ENCODE assay signal across 24 mouse cellular contexts in the genomic region with DNA sequence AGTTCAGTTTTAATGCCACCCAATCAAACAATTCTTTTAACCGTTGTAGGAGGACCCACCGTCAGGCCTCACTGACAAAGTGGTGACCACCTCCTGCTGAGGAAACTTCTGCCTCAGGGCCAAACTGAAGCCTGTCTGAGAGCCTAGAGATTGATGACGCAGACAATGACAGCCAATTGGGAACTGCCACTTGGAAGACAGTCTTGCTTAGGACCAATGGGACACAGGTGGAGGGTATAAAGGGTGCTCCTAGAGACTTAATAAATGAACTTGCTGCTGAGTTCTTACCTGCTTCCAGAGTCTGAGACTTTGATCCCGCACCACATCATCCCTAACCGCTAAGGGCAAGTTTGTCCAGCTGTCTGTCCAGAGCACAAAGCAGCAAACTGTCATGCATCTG.
"Had no signal": no experiment of that assay in that cellular context is flagged by ENCODE, and none has a peak within 500 bp of the region (broad histone marks: within the 10 kb centered on the region; RNA-seq: fewer than 3 reads in every experiment).

No protein-coding gene starts in this region.

- H3K27me3 ChIP-seq: hindbrain, embryonic 13.5 days; hindbrain, embryonic 15.5 days; limb, embryonic 13.5 days; limb, embryonic 15.5 days; liver, embryonic 12.5 days had no signal

- H3K9me3 ChIP-seq: hindbrain, embryonic 10.5 days; hindbrain, embryonic 13.5 days; hindbrain, embryonic 15.5 days; kidney, embryonic 15.5 days; limb, embryonic 13.5 days; limb, embryonic 15.5 days; liver, embryonic 12.5 days had no signal

- H3K4me3 ChIP-seq: heart, adult 2 months; hindbrain, embryonic 10.5 days; hindbrain, embryonic 13.5 days; hindbrain, embryonic 15.5 days; kidney, embryonic 15.5 days; limb, embryonic 13.5 days; limb, embryonic 15.5 days; liver, embryonic 12.5 days had no signal

- DNase-seq: gastrocnemius, postnatal 14 days; gastrocnemius, postnatal 36 days; heart, adult 2 months; heart, postnatal 10 days; heart, postnatal 4 days; kidney, adult 11 months; kidney, adult 2 months; kidney, adult 9 months; kidney, postnatal 14 days; kidney, postnatal 36 days; layer of hippocampus, adult 9-11 months; layer of hippocampus, postnatal 36 days; left cerebral cortex, postnatal 4 days had no signal

- H3K9ac ChIP-seq: hindbrain, embryonic 13.5 days; hindbrain, embryonic 15.5 days; kidney, embryonic 15.5 days; limb, embryonic 13.5 days; limb, embryonic 15.5 days; liver, embryonic 12.5 days; liver, embryonic 14.5 days had no signal

- H3K27ac ChIP-seq: heart, adult 2 months; hindbrain, embryonic 10.5 days; hindbrain, embryonic 13.5 days; hindbrain, embryonic 15.5 days; hindbrain, postnatal 0 days; kidney, embryonic 15.5 days; kidney, postnatal 0 days; limb, embryonic 13.5 days; limb, embryonic 15.5 days; liver, embryonic 12.5 days; liver, embryonic 14.5 days had no signal

- H3K4me1 ChIP-seq: hindbrain, embryonic 10.5 days; hindbrain, embryonic 13.5 days; hindbrain, embryonic 15.5 days; liver, embryonic 12.5 days had no signal

- H3K36me3 ChIP-seq: hindbrain, embryonic 10.5 days; hindbrain, embryonic 13.5 days; hindbrain, embryonic 15.5 days; kidney, embryonic 15.5 days; limb, embryonic 13.5 days; limb, embryonic 15.5 days; liver, embryonic 12.5 days had no signal

- H3K4me2 ChIP-seq: heart, embryonic 11.5 days; hindbrain, embryonic 13.5 days; hindbrain, embryonic 15.5 days; kidney, embryonic 15.5 days; limb, embryonic 13.5 days; limb, embryonic 15.5 days; liver, embryonic 12.5 days had no signal
